Comparison of ENCODE assay signal across 23 mouse cellular contexts in genomic region chr5:25719390-25719789, GRCm38 (mm10). TPM values are rescaled to one million over a fixed set of nuclear protein-coding genes. Genes with fewer than 3 reads are reported as not detected.
DNase-seq lines count a peak whose midpoint lies in the region; TF ChIP-seq lines count a peak whose summit lies in the region.
"Had no signal": no experiment of that assay in that cellular context is flagged by ENCODE, and none has a peak within 500 bp of the region (broad histone marks: within the 10 kb centered on the region; RNA-seq: fewer than 3 reads in every experiment).

No protein-coding gene starts in this region.

- DNase-seq in gastrocnemius, adult 2 months: no peak
- DNase-seq in gastrocnemius, postnatal 14 days: no peak
- DNase-seq in layer of hippocampus, adult 2 months (ENCODE audit: low spot score in 2 of 2): no peak
- no peak for DNase-seq in layer of hippocampus, postnatal 36 days
- DNase-seq in telencephalon, adult 2 months (ENCODE audit: low read depth, low spot score): peak; percentile 31
- no peak for DNase-seq in limb, embryonic 10.5 days (ENCODE audit: low spot score)
- DNase-seq: adrenal gland, adult 2 months; adrenal gland, postnatal 14 days; cerebellum, adult 11-12 months; cerebellum, adult 8-10 months; cerebellum, postnatal 10 days; cerebellum, postnatal 36 days; embryo, embryonic 11 days; gastrocnemius, postnatal 25 days; heart, postnatal 4 days had no signal

- WGBS in limb, embryonic 10.5 days: 91% methylated on average over 4 of the region's 4 CpGs

- peak overlapping the region; percentile 63 for H3K27ac ChIP-seq in gastrocnemius, adult 2 months
- H3K27ac ChIP-seq in layer of hippocampus, adult 2 months: peak overlapping the region; percentile 28; the same call in 1 of the 2 replicates
- H3K27ac ChIP-seq in limb, embryonic 10.5 days: no peak overlapping the region
- H3K27ac ChIP-seq: embryonic facial prominence, embryonic 10.5 days; embryonic facial prominence, embryonic 13.5 days; forebrain, embryonic 13.5 days; heart, embryonic 15.5 days; hindbrain, embryonic 14.5 days; hindbrain, postnatal 0 days had no signal

- H3K27me3 ChIP-seq in limb, embryonic 10.5 days (ENCODE audit: low read depth, poor library complexity, severe bottlenecking): no peaks in the 10 kb centered on the region
- H3K27me3 ChIP-seq: embryonic facial prominence, embryonic 13.5 days; forebrain, embryonic 13.5 days; heart, embryonic 12.5 days; heart, embryonic 15.5 days had no signal

- no peaks in the 10 kb centered on the region for H3K36me3 ChIP-seq in limb, embryonic 10.5 days
- H3K36me3 ChIP-seq: embryonic facial prominence, embryonic 10.5 days; embryonic facial prominence, embryonic 13.5 days; heart, embryonic 12.5 days; heart, embryonic 15.5 days had no signal

- no peaks in the 10 kb centered on the region for H3K4me1 ChIP-seq in limb, embryonic 10.5 days
- H3K4me1 ChIP-seq: embryonic facial prominence, embryonic 10.5 days; embryonic facial prominence, embryonic 13.5 days; forebrain, embryonic 13.5 days; heart, embryonic 15.5 days had no signal

- intact Hi-C loops in gastrocnemius, adult 2 months (cut with DNase I): no loop called here
- intact Hi-C loops in gastrocnemius, postnatal 14 days (cut with DNase I; ENCODE audit: low total_unique reads): no loop called here

- H3K4me3 ChIP-seq in gastrocnemius, adult 2 months: no peak overlapping the region
- no peak overlapping the region for H3K4me3 ChIP-seq in layer of hippocampus, adult 2 months
- H3K4me3 ChIP-seq in limb, embryonic 10.5 days: no peak overlapping the region
- H3K4me3 ChIP-seq: embryonic facial prominence, embryonic 10.5 days; embryonic facial prominence, embryonic 13.5 days; erythroblast, embryonic 14.5 days; forebrain, embryonic 13.5 days; heart, embryonic 12.5 days; heart, embryonic 15.5 days had no signal

- no peak for TF ChIP-seq CTCF in gastrocnemius, adult 2 months (IDR thresholded peaks at IDR 0.05)
- TF ChIP-seq CTCF in layer of hippocampus, adult 2 months (conservative IDR thresholded peaks at IDR 0.05): no peak

- no peaks in the 10 kb centered on the region for H3K9me3 ChIP-seq in limb, embryonic 10.5 days (replicated peaks)
- H3K9me3 ChIP-seq: embryonic facial prominence, embryonic 10.5 days; embryonic facial prominence, embryonic 13.5 days; forebrain, embryonic 13.5 days; heart, embryonic 15.5 days had no signal

RNA-seq across cellular contexts. Expression of gene Xrcc2, which starts 13.8 kb away (rescaled TPM):
- total RNA-seq in gastrocnemius, adult 2 months (2021): 1 to 10 TPM; 4.0 to 4.4 TPM
- 1 to 10 TPM; 1.6 to 1.8 TPM for total RNA-seq in gastrocnemius, postnatal 14 days (2021)
- 1 to 10 TPM; 6.4 to 6.9 TPM for total RNA-seq in layer of hippocampus, adult 2 months (2021)
- total RNA-seq in layer of hippocampus, postnatal 36 days (2021): 1 to 10 TPM; 5.2 to 6.8 TPM
- polyA plus RNA-seq in limb, embryonic 10.5 days (2016; fragmentation: Nextera tagmentation; extraction: Ambion mirVana): 19.4 and 19.9 TPM in 2 replicates

RNA-seq across cellular contexts. Expression of gene Actr3b, which starts 40.4 kb away (rescaled TPM):
- total RNA-seq in gastrocnemius, adult 2 months (2021): 10 to 100 TPM in 1 of 2 experiments, 1 to 10 TPM in 1; 5.1 to 21.3 TPM
- 1 to 10 TPM; 1.1 to 1.5 TPM for total RNA-seq in gastrocnemius, postnatal 14 days (2021)
- total RNA-seq in layer of hippocampus, adult 2 months (2021): 100 to 1,000 TPM; 136 to 139 TPM
- total RNA-seq in layer of hippocampus, postnatal 36 days (2021): 100 to 1,000 TPM; 133 to 143 TPM
- 2.8 and 3.4 TPM in 2 replicates for polyA plus RNA-seq in limb, embryonic 10.5 days (2016; fragmentation: Nextera tagmentation; extraction: Ambion mirVana)
- polyA plus RNA-seq: erythroblast, embryonic 14.5 days had no signal

Comparison
In these comparisons a context has a peak if more than half of its experiments do, and no peak if none do; other contexts are left out.
1. RNA of gene Actr3b, which starts 40.4 kb away (total RNA-seq): 133 to 143 TPM in layer of hippocampus, postnatal 36 days and 136 to 139 TPM in layer of hippocampus, adult 2 months; 5.1 to 21.3 TPM in gastrocnemius, adult 2 months and 1.1 to 1.5 TPM in gastrocnemius, postnatal 14 days; every median in the first group is over 4 times any median in the second.